Mouse (Mus musculus) T-cell, adult 66 days (primary cell): ENCODE data around the gene Astn1. TPM values are rescaled to one million over a fixed set of nuclear protein-coding genes. Genes with fewer than 3 reads are reported as not detected.

Experiments
- total RNA-seq, 2 experiments: library from RNA; stranded (reverse); gene quantifications; 3 replicates in 1 of 2; 4 replicates in 1 of 2; pipeline ENCODE4 v1.2.4; 2023

Gene Astn1
- total RNA-seq, result not detected

GRCm38 (mm10) chr1:158361964-158362291 is at the start of gene Astn1:
Astn1 (plus strand) TSS chr1:158362273.

GRCm38 (mm10) chr1:158356051-158356461 is 6.0 kb upstream of the Astn1 start, which contains the start of gene Brinp2:
Brinp2 (minus strand) TSS chr1:158356326.

Other genes starting within 250 kb of the Astn1 start
- not detected for gene Brinp2, start 5.9 kb upstream of the Astn1 start, total RNA-seq